Mouse (Mus musculus): Measurements from ENCODE around the gene Slc45a2. TPM values are rescaled to one million over a fixed set of nuclear protein-coding genes. Genes with fewer than 3 reads are reported as not detected.

Gene Slc45a2
- polyA plus RNA-seq, 1 experiment from 2014 or later, result not detected

DNA sequence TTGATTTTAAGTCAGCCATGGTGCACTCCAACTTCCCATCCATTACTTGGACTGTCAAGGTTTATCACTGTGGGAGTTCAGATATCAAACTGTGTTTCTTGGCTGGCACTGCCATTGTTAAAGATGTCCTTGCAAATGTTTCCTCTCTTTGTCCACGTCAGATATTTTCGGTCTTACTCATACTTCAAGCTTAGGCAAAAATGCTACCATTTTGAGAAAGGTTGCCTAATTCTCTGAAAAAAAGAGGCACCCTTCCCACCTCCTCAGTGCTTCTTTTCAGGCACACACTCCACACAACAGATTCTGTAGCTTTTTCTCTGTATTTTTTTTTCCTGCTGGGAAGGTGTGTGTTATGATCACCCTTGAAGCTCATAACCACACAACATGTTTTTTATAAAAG is 40.7 kb downstream of the Slc45a2 start:
- peaks cover 12% of the 10 kb centered on the region for H3K4me1 ChIP-seq (ENCODE audit: control insufficient read depth, insufficient read depth, low read length)
- H3K27ac ChIP-seq (ENCODE audit: low read depth, low read length), result no peak overlapping the region
- H3K4me2 ChIP-seq (replicated peaks; ENCODE audit: low read depth, low read length), result no peak overlapping the region
- H3K9ac ChIP-seq (ENCODE audit: low read depth, low read length), result no peak overlapping the region
- no peak overlapping the region for H3K4me3 ChIP-seq (ENCODE audit: low read length)
- WGBS, result 43% methylated on average over 2 of the region's 2 CpGs
- ATAC-seq (ENCODE audit: low FRiP score, low TSS enrichment), result no peak
- no peaks in the 10 kb centered on the region for H3K9me3 ChIP-seq (ENCODE audit: control insufficient read depth, low read length)
- no peaks in the 10 kb centered on the region for H3K36me3 ChIP-seq (ENCODE audit: control insufficient read depth, insufficient read depth, low read length)
- H3K27me3 ChIP-seq (ENCODE audit: control insufficient read depth, insufficient read depth, low read length), result peaks cover 20% of the 10 kb centered on the region

DNA sequence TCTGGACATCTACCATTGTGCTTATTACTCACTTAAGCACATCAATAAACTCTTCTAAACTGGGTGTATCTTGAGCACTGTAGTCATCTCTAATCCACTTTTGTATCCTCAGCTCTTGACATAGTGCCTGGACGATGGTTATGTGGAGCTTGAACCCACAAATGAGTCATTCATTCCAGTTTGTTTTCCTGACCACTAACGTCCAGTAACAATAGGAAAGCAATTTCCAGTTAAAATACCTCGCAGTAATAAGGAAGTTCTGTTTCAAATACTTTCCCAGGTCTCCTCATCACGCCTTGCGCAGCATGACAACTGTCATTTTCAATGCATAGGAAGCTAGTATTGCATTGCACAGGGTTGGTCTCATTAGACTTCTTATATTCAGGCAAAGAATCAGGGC is 42.3 kb downstream of the Slc45a2 start:
- ATAC-seq (ENCODE audit: low FRiP score, low TSS enrichment), result no peak
- H3K4me2 ChIP-seq (replicated peaks; ENCODE audit: low read depth, low read length), result no peak overlapping the region
- WGBS, result 85% methylated on average over 5 of the region's 5 CpGs
- H3K4me3 ChIP-seq (ENCODE audit: low read length), result no peak overlapping the region
- no peaks in the 10 kb centered on the region for H3K36me3 ChIP-seq (ENCODE audit: control insufficient read depth, insufficient read depth, low read length)
- no peaks in the 10 kb centered on the region; the same call in 1 of the 2 replicates for H3K4me1 ChIP-seq (ENCODE audit: control insufficient read depth, insufficient read depth, low read length)
- H3K27me3 ChIP-seq (ENCODE audit: control insufficient read depth, insufficient read depth, low read length), result 0 out of 2 replicates have a peak, but pooled peaks cover 4% of the 10 kb centered on the region
- H3K9me3 ChIP-seq (ENCODE audit: control insufficient read depth, low read length), result no peaks in the 10 kb centered on the region
- H3K9ac ChIP-seq (ENCODE audit: low read depth, low read length), result no peak overlapping the region
- H3K27ac ChIP-seq (ENCODE audit: low read depth, low read length), result no peak overlapping the region

DNA sequence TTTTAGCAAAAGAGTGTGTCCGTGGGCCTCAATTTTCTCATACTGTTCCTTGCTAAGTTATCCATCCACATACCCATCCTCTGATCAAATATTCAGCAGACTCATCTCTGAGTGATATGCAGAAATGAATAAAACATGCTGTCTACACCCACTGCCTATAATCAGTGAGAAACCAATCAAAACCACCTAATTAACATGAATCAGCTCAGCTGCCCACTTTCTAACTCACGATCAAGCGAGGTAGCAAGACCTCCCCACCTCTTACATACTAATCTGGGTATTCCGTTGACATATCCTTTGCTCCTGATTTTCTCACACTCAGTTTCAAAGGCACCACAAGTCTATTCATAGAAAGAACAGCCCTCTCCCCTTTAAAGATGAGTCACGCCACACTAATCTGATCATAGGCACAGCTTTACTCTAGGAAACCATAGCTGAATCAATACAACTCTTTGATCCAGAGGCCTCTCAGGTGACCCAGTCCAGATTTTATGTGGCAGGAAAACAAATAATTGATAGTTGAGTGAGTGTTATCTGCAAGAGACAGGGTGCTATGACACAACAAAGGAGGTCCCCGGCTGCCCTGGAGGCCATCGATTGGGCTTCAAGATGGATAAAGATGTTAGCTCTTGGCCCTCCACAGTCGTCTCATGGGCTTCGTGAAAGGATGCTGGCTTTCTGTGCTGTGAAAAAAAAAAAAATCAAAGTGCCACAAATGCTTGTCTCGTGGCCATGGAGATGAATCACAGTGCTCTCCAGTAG is 53.3 kb downstream of the Slc45a2 start:
- Histone ChIP-seq H3K27me3 (ENCODE audit: control insufficient read depth, insufficient read depth, low read length) (no peaks in the 10 kb centered on the region), H3K36me3 (ENCODE audit: control insufficient read depth, insufficient read depth, low read length) (no peaks in the 10 kb centered on the region), H3K4me2 (replicated peaks; ENCODE audit: low read depth, low read length) (no peak overlapping the region), H3K4me3 (ENCODE audit: low read length) (no peak overlapping the region), H3K9ac (ENCODE audit: low read depth, low read length) (no peak overlapping the region), H3K4me1 (ENCODE audit: control insufficient read depth, insufficient read depth, low read length) (no peaks in the 10 kb centered on the region), H3K9me3 (ENCODE audit: control insufficient read depth, low read length) (no peaks in the 10 kb centered on the region), H3K27ac (ENCODE audit: low read depth, low read length) (no peak overlapping the region)
- 87% methylated on average over 10 of the region's 10 CpGs for WGBS
- ATAC-seq (ENCODE audit: low FRiP score, low TSS enrichment), result no peak

DNA sequence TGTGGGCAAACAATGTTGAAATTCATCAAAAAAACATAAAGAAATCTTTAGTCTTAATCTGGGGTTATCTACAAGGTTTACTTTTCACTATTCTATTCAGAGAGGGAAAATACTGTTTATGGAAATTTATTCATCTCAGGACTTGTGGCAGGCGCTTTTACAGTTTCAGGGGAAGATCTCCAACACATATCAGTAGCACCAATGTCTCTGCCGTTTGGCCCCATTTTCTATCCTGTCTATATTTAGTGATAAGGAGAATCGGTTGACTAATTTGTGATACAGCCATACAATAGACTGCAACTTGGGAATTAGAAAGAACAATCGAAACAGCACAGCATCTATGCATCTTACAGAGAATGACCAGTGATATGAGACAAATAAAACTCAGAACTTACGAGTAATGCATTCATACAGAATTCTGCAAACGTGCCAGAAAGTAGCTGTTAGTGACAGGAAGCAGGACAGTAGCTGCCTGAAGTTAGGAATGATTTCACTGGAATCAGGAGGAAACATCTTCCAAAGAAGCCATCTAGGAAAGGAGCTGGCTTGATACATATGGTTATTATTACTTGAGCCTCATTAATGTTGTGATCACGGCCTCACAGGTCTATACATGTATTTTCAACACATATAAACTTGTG is 54.0 kb downstream of the Slc45a2 start:
- no peak overlapping the region for H3K4me2 ChIP-seq (replicated peaks; ENCODE audit: low read depth, low read length)
- WGBS, result 82% methylated on average over 7 of the region's 7 CpGs
- ATAC-seq (ENCODE audit: low FRiP score, low TSS enrichment), result no peak

DNA sequence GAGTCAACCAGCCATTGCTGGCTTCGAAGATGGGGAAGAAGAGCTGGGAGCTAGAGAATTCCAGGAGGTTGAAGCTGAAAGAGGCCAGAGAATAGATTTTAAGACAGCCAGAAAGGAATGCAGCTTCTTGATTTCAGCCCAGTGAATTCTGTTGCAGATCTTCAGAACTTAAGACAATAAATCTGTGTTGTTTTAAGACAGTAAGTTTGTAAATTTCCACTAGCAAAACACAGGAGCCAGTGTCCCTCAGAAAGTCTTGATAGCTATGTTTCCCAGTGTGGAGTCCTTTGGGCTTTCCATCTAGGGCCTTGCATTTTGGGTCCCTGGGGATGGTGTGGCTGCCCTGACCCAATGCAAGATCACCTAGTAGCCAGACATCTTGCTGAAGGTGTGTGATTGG is 62.4 kb downstream of the Slc45a2 start:
- 93% methylated on average over 1 of the region's 1 CpGs for WGBS
- H3K36me3 ChIP-seq (ENCODE audit: control insufficient read depth, insufficient read depth, low read length), result no peaks in the 10 kb centered on the region
- H3K4me3 ChIP-seq (ENCODE audit: low read length), result no peak overlapping the region
- peaks cover 14% of the 10 kb centered on the region; the same call in 1 of the 2 replicates for H3K4me1 ChIP-seq (ENCODE audit: control insufficient read depth, insufficient read depth, low read length)
- no peak overlapping the region for H3K4me2 ChIP-seq (replicated peaks; ENCODE audit: low read depth, low read length)
- H3K27ac ChIP-seq (ENCODE audit: low read depth, low read length), result no peak overlapping the region; the same call in 1 of the 2 replicates
- H3K9ac ChIP-seq (ENCODE audit: low read depth, low read length), result no peak overlapping the region
- no peak for ATAC-seq (ENCODE audit: low FRiP score, low TSS enrichment)
- no peaks in the 10 kb centered on the region for H3K9me3 ChIP-seq (ENCODE audit: control insufficient read depth, low read length)
- no peaks in the 10 kb centered on the region for H3K27me3 ChIP-seq (ENCODE audit: control insufficient read depth, insufficient read depth, low read length)

More for the DNA sequence above, 54.0 kb downstream of the Slc45a2 start:
- Histone ChIP-seq H3K9ac (ENCODE audit: low read depth, low read length) (no peak overlapping the region), H3K27me3 (ENCODE audit: control insufficient read depth, insufficient read depth, low read length) (no peaks in the 10 kb centered on the region), H3K4me1 (ENCODE audit: control insufficient read depth, insufficient read depth, low read length) (no peaks in the 10 kb centered on the region), H3K27ac (ENCODE audit: low read depth, low read length) (no peak overlapping the region), H3K36me3 (ENCODE audit: control insufficient read depth, insufficient read depth, low read length) (no peaks in the 10 kb centered on the region), H3K4me3 (ENCODE audit: low read length) (no peak overlapping the region), H3K9me3 (ENCODE audit: control insufficient read depth, low read length) (no peaks in the 10 kb centered on the region)

DNA sequence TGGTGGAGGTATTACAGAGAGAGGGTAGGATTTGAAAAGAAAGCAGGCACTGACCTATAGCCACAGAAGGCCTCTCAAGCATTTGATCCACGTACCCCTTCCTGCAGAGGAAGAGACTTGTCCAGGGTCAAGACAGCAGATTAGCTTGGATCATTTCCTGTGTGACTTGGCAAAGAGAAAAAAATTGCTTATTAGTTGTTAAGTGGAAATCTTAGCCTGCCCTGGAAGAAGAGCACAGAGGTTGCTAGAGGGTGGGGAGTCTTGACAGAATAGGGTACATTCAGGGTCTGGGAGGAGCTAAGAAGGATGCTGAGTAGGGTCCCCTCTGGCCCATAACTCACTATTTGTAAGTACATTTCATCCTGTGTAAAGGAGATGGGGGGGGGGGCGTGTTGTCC is 63.6 kb downstream of the Slc45a2 start:
- peak overlapping the region; percentile 93 for H3K27ac ChIP-seq (ENCODE audit: low read depth, low read length)
- H3K9ac ChIP-seq (ENCODE audit: low read depth, low read length), result no peak overlapping the region; the same call in 1 of the 2 replicates
- H3K27me3 ChIP-seq (ENCODE audit: control insufficient read depth, insufficient read depth, low read length), result no peaks in the 10 kb centered on the region
- H3K9me3 ChIP-seq (ENCODE audit: control insufficient read depth, low read length), result no peaks in the 10 kb centered on the region
- H3K4me2 ChIP-seq (replicated peaks; ENCODE audit: low read depth, low read length), result peak overlapping the region; percentile 65
- peak; percentile 5; the same call in 1 of the 2 replicates for ATAC-seq (ENCODE audit: low FRiP score, low TSS enrichment)
- WGBS, result 6% methylated on average over 2 of the region's 2 CpGs
- H3K36me3 ChIP-seq (ENCODE audit: control insufficient read depth, insufficient read depth, low read length), result no peaks in the 10 kb centered on the region
- H3K4me1 ChIP-seq (ENCODE audit: control insufficient read depth, insufficient read depth, low read length), result peaks cover 14% of the 10 kb centered on the region; the same call in 1 of the 2 replicates
- H3K4me3 ChIP-seq (ENCODE audit: low read length), result peak overlapping the region; percentile 45; the same call in 1 of the 2 replicates

DNA sequence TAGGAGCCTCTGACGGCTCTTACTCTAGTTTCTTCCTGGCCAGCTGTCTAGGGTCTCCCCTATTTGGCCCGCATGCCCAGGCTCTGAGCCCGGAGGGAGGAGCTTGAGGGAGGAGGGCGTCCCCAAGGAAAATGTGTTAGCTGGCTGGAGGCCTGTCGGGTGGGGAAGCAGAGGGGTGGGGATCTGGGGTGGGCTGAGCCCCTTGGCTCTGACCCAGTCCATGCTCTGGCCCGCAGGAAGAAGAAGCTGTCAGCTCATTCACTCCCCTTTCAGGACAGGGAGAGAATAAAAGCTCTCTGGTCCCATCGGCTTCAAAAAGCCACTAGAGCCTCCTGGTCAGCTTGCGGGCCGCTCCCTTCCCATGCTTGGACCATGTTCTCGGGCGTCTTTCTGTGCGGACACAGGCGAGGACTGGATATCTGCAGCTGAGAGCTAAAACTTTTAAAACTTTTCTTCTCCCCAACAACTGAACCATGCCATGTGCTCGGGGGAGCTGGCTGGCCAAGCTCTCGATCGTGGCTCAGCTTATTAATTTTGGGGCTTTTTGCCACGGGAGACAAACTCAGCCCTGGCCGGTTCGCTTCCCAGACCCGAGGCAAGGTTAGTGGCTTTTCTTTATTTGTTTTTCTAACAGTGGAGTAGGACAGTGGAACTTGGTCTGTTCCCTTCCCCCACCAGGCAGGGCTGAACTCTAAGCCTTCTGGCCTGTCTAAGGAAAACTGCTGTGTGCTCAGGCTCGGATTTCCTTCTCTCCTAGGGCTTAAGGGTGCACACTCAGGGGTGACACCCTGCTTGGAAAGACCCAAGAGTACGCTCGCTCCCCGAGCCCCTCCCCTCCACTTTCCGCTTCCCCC is 64.3 kb downstream of the Slc45a2 start, which contains the start of gene Adamts12:
Adamts12 (plus strand) TSS at position 233 of the 854 bp plus-strand sequence.
- peak within 1 kb of the TSS; percentile 65 for H3K4me2 ChIP-seq (replicated peaks; ENCODE audit: low read depth, low read length)
- no peaks in the 10 kb centered on the region for H3K36me3 ChIP-seq (ENCODE audit: control insufficient read depth, insufficient read depth, low read length)
- no peaks in the 10 kb centered on the region for H3K27me3 ChIP-seq (ENCODE audit: control insufficient read depth, insufficient read depth, low read length)
- H3K4me1 ChIP-seq (ENCODE audit: control insufficient read depth, insufficient read depth, low read length), result peaks cover 14% of the 10 kb centered on the region; the same call in 1 of the 2 replicates
- H3K27ac ChIP-seq (ENCODE audit: low read depth, low read length), result peak within 1 kb of the TSS; percentile 93
- no peaks in the 10 kb centered on the region for H3K9me3 ChIP-seq (ENCODE audit: control insufficient read depth, low read length)
- peak within 1 kb of the TSS; percentile 68 for H3K9ac ChIP-seq (ENCODE audit: low read depth, low read length)
- peak; percentile 92 for ATAC-seq (ENCODE audit: low FRiP score, low TSS enrichment)
- under 1% methylated on average over 25 of the region's 25 CpGs for WGBS
- peak within 1 kb of the TSS; percentile 45 for H3K4me3 ChIP-seq (ENCODE audit: low read length)

DNA sequence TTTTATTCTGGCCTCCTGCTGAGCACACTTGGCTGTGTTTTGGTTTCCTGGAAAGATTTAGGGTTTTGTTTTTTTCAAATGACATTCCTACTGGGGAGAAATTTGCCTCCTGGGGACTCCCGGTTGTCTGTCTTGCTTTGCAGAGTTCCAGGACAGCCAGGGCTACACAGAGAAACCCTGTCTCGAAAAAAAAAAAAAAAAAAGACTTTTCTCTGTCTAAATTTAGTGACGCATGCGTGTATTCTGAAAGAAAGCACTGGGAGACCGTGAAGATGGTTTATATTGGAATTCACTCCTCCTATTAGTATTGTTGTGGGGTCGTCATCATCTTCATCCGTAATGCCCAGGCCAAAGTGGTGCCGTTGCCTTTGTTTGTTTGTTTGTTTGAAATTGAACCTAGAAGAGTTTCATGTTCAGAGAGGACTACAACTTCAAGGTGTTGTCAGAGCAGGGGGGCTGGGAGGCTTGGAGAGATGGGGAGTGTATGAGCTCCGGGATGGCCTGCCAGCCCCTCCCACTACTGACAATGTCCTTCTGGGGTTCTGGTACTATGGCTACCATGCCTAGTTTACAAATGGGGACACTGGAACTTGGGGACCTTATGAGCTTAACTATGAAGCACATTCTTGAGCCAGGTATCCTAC is 65.1 kb downstream of the Slc45a2 start:
- Histone ChIP-seq H3K27me3 (ENCODE audit: control insufficient read depth, insufficient read depth, low read length) (no peaks in the 10 kb centered on the region), H3K4me2 (replicated peaks; ENCODE audit: low read depth, low read length) (peak overlapping the region; percentile 65), H3K4me3 (ENCODE audit: low read length) (peak overlapping the region; percentile 45), H3K9me3 (ENCODE audit: control insufficient read depth, low read length) (no peaks in the 10 kb centered on the region), H3K4me1 (ENCODE audit: control insufficient read depth, insufficient read depth, low read length) (peaks cover 14% of the 10 kb centered on the region; the same call in 1 of the 2 replicates), H3K27ac (ENCODE audit: low read depth, low read length) (peak overlapping the region; percentile 93), H3K36me3 (ENCODE audit: control insufficient read depth, insufficient read depth, low read length) (no peaks in the 10 kb centered on the region), H3K9ac (ENCODE audit: low read depth, low read length) (peak overlapping the region; percentile 68; the same call in 1 of the 2 replicates)
- ATAC-seq (ENCODE audit: low FRiP score, low TSS enrichment), result no peak
- WGBS, result 7% methylated on average over 9 of the region's 9 CpGs
